Mouse (Mus musculus) neural tube, embryonic 11.5 days (tissue): Measurements from ENCODE around the gene Blmh. TPM values are rescaled to one million over a fixed set of nuclear protein-coding genes. Genes with fewer than 3 reads are reported as not detected.
"Not testable (repeated sequence)": the region's sequence is repeated elsewhere in the genome, so short reads cannot be mapped to it uniquely, and the experiment has no call there.

Experiments used
- ATAC-seq: fragments of 200-750 bp; cut with Nextera tagmentation; 2 replicates; pipeline ENCODE4 v1.8.0; 2017; ENCODE audit warnings: moderate number of reproducible peaks, mild to moderate bottlenecking, moderate TSS enrichment, moderate library complexity; ENCODE audit not compliant: insufficient read depth, low FRiP score, low TSS enrichment
- DNase-seq: peaks from one replicate; pipeline ENCODE4 v3.0.0-alpha.2; 2015; ENCODE audit warnings: low spot score
- H3K27ac ChIP-seq: fragments of 300-500 bp; sonication (generic); 2 replicates; pipeline ENCODE4 v1.5.1; 2014; ENCODE audit warnings: low read depth, mild to moderate bottlenecking, low read length
- H3K27me3 ChIP-seq: fragments of 300-500 bp; sonication (generic); 2 replicates; pipeline ENCODE4 v1.6.1; 2014; ENCODE audit warnings: mild to moderate bottlenecking, low read length, mixed read lengths; ENCODE audit not compliant: control insufficient read depth, insufficient read depth
- H3K36me3 ChIP-seq: fragments of 300-500 bp; sonication (generic); 2 replicates; pipeline ENCODE4 v1.6.1; 2014; ENCODE audit warnings: mild to moderate bottlenecking, low read length, moderate library complexity, mixed read lengths; ENCODE audit not compliant: control insufficient read depth, insufficient read depth
- H3K4me1 ChIP-seq: fragments of 300-500 bp; sonication (generic); 2 replicates; pipeline ENCODE4 v1.6.1; 2014; ENCODE audit warnings: low read length, mixed read lengths; ENCODE audit not compliant: control insufficient read depth, insufficient read depth
- H3K4me2 ChIP-seq: fragments of 300-500 bp; sonication (generic); 2 replicates; pipeline ENCODE4 v1.6.1; 2014; ENCODE audit warnings: low read depth, mild to moderate bottlenecking, moderate library complexity
- H3K4me3 ChIP-seq: fragments of 300-500 bp; sonication (generic); 2 replicates; pipeline ENCODE4 v1.5.1; 2014; ENCODE audit warnings: low read depth, low read length
- H3K9ac ChIP-seq: fragments of 300-500 bp; sonication (generic); 2 replicates; pipeline ENCODE4 v1.6.1; 2014; ENCODE audit warnings: mild to moderate bottlenecking, low read length
- H3K9me3 ChIP-seq: fragments of 300-500 bp; sonication (generic); 2 replicates; pipeline ENCODE4 v1.6.1; 2016; ENCODE audit warnings: low read length; ENCODE audit not compliant: control insufficient read depth
- WGBS: fragments of 180-500 bp; shearing (Covaris S2); extraction: QIAGEN DNeasy Blood & Tissue Kit; methylation state at CpG from one replicate; pipeline ENCODE4 v1.1.7; 2014; 5-methylcytosine and 5-hydroxymethylcytosine counted together
- polyA plus RNA-seq: library from polyadenylated mRNA; unstranded; fragments of >200 nt; fragmentation: Nextera tagmentation; extraction: Ambion mirVana; gene quantifications from 2 replicates; pipeline ENCODE4 v1.2.1, GENCODE M21; 2014

The Blmh gene
- polyA plus RNA-seq, 1 experiment from 2014 or later = 180 TPM

DNA sequence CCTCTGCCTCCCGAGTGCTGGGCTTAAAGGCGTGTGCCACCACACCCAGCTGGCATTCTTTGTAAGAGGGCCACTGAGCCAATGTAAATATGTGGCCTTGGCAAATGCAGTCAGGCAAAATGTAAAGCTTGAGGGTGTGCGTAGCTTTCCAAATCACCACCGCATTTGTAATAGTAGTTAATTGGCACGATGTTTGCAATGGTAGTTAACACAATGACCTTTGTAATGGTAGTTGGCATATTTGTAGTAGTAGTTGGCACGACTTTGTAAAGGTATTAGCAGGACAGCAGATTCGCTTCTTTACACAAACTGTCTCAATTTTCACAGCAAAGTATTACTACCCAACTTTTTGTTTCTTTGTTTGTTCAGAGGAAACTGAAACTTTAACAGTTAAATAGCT, 16.0 kb upstream of the Blmh start:
- 90% methylated on average over 7 of the region's 7 CpGs for WGBS
- H3K4me2 ChIP-seq = no peak overlapping the region

DNA sequence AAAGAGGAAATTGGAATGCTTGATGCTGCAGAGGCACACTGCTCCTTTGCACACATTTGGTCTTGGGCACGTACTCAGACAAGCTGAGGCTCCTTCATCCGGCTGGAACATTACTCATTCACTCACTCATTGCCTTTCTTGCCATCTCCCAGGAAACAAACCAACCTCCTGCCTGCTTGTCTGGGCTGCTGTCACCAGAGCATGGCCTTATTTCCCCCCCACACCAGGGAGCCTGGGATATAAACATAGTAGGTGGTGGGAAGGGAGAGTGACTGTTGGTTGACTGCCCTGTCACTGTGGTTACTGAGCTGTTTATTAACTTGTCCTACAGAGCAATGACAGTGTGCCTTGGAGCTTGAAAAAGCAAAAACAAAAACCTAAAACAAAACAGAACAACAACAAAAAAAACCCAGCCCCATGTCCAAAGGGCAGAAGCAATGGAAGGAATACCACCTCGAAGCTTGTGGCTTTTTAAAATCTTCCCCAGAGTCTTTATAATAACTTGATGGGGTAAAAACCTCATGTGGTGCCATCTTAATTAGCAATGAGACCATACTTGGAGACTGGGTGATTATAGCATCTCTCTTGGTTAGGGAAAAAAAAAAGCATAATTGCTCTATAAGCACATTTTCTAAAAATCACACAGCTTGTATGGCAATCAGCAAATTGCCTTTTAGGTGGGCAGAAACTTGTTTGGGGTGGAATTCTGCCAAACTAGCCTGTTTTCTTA, 13.1 kb upstream of the Blmh start:
- DNase-seq (no peak), ATAC-seq (no peak)
- Histone ChIP-seq H3K27ac (no peak overlapping the region), H3K4me3 (no peak overlapping the region), H3K9ac (no peak overlapping the region), H3K27me3 (no peaks in the 10 kb centered on the region), H3K36me3 (no peaks in the 10 kb centered on the region), H3K9me3 (no peaks in the 10 kb centered on the region), H3K4me2 (no peak overlapping the region), H3K4me1 (0 out of 2 replicates have a peak, but pooled peaks cover under 1% of the 10 kb centered on the region)
- WGBS = 25% methylated on average over 3 of the region's 3 CpGs

More for the DNA sequence above, 16.0 kb upstream of the Blmh start:
- no peaks in the 10 kb centered on the region for H3K9me3 ChIP-seq
- DNase-seq (no peak), ATAC-seq (no peak)
- H3K27me3 ChIP-seq = no peaks in the 10 kb centered on the region
- no peak overlapping the region for H3K4me3 ChIP-seq
- no peak overlapping the region for H3K9ac ChIP-seq
- no peak overlapping the region for H3K27ac ChIP-seq
- H3K4me1 ChIP-seq = no peaks in the 10 kb centered on the region
- no peaks in the 10 kb centered on the region for H3K36me3 ChIP-seq

DNA sequence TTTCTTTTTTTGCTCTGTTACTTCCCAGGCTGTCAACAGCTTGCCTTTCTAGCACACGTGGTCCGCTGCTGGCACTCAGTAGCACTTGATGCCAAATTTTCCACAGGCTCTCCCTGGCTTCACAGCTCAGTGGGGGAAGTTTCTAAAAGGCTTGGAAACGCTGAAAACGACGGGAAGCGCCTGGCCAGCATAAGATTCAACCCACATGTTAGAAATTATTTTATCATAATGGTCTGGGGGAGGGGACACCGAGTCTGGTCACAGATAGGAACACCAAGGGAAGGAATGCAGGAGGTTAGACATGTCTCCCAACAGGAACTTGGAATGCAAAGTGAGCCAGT, 12.6 kb upstream of the Blmh start:
- 46% methylated on average over 7 of the region's 7 CpGs for WGBS
- H3K4me2 ChIP-seq = no peak overlapping the region
- ATAC-seq = no peak
- no peak for DNase-seq
- no peak overlapping the region for H3K27ac ChIP-seq
- H3K4me1 ChIP-seq = 0 out of 2 replicates have a peak, but pooled peaks cover 2% of the 10 kb centered on the region
- H3K27me3 ChIP-seq = no peaks in the 10 kb centered on the region
- H3K9me3 ChIP-seq = no peaks in the 10 kb centered on the region
- no peaks in the 10 kb centered on the region for H3K36me3 ChIP-seq
- H3K4me3 ChIP-seq = no peak overlapping the region
- no peak overlapping the region for H3K9ac ChIP-seq

DNA sequence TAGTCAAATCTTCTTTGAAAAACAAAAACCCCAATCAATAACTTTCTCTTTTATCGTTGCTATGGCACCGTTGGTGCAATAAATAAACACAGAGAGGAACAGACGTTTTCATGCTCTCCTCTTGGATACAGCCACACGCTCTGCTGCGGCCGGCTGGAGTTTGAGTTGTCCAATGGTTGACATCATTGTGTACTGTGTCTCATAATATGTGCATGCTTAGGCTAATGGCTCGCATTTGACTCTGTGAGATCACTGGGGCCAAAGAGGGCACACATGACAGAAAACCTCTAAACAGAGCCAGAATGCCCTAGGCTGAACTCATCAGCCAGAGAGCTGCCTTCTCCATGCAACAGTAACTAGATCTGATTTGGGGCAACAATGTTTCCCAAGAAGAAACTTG, 10.2 kb upstream of the Blmh start:
- 72% methylated on average over 7 of the region's 7 CpGs for WGBS
- no peaks in the 10 kb centered on the region for H3K36me3 ChIP-seq
- H3K9me3 ChIP-seq = no peaks in the 10 kb centered on the region
- no peak overlapping the region for H3K4me2 ChIP-seq
- H3K9ac ChIP-seq = no peak overlapping the region
- H3K4me1 ChIP-seq = 0 out of 2 replicates have a peak, but pooled peaks cover 2% of the 10 kb centered on the region
- ATAC-seq = no peak
- no peak for DNase-seq
- H3K27me3 ChIP-seq = no peaks in the 10 kb centered on the region
- H3K27ac ChIP-seq = no peak overlapping the region
- no peak overlapping the region for H3K4me3 ChIP-seq

DNA sequence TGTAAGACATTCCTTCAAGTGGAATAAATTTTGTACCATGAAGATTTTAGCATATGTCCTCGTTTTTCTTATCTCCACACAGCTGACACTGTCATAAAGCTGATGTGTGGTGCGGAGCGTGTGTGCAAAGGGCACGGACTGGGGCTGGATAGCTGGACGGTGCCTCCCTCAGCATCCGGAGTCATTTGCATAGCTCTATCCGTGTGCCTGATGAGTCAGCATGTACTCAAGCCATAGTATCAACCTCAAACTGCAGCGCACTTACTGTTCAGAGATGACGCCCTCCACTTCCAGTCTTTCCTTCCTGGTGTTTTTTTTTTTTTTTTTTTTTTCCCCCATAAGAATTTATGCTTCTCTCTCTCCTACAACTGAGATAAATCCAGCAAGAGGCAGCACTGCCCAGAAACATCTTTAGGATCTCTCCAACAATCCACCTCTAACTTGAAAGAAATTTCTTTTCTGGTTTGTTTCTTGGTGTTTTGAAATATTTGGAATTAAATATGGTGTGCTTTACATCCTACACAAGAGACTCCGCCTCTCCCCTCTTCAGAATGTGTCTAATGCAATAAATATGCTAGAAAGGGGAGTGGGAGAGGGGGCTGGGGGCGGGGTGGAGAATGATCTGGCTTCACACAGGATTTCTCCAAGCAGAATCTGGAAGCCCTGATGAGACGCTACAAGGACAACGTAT, 7.9 kb upstream of the Blmh start:
- Histone ChIP-seq H3K27ac (no peak overlapping the region), H3K9me3 (no peaks in the 10 kb centered on the region), H3K36me3 (no peaks in the 10 kb centered on the region), H3K4me1 (peaks cover 2% of the 10 kb centered on the region; the same call in 1 of the 2 replicates), H3K9ac (no peak overlapping the region), H3K27me3 (no peaks in the 10 kb centered on the region), H3K4me2 (peak overlapping the region; percentile 6; the same call in 1 of the 2 replicates), H3K4me3 (no peak overlapping the region)
- 37% methylated on average over 13 of the region's 13 CpGs for WGBS
- DNase-seq (peak; percentile 23), ATAC-seq (no peak)

DNA sequence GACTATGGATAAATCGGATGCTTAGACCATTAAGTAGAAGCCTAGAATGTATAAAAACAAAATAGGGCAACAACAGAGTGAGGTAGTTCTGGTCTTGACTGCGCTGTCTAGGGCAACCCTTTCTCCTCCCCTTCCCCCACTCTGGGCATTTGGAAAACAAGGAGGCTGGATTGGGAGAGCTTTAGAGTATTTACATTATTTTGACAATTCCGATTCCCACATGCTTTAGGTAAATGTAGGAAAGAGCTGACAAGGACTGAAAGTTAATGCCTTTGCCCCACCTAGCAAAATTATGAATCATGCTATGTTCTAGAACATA, 7.4 kb upstream of the Blmh start:
- no peaks in the 10 kb centered on the region for H3K36me3 ChIP-seq
- H3K27ac ChIP-seq = no peak overlapping the region
- H3K27me3 ChIP-seq = no peaks in the 10 kb centered on the region
- WGBS = 49% methylated on average over 3 of the region's 3 CpGs
- no peak overlapping the region for H3K4me3 ChIP-seq
- no peak overlapping the region; the same call in 1 of the 2 replicates for H3K4me2 ChIP-seq
- no peak for ATAC-seq
- H3K9ac ChIP-seq = no peak overlapping the region
- H3K9me3 ChIP-seq = no peaks in the 10 kb centered on the region
- peaks cover 2% of the 10 kb centered on the region; the same call in 1 of the 2 replicates for H3K4me1 ChIP-seq
- no peak for DNase-seq

DNA sequence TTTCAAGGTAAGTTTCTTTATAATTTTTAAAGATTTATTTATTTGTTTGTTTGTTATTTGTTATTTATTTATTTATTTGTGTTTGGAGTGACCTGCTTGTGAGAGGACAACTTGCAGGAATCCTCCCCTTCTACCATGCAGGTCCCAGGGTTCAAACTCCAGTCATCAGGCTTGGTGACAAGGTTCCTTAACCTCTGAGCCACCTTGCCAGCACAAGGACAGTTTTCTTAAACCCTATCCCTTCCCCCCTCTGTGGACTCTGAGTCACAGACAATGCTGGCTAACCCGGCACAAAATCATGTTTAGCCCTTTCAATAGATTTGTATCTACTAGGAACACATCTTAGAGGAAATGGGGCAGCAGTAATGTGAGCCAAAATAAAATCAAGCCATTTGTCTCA, 4.0 kb upstream of the Blmh start:
- H3K9ac ChIP-seq = no peak overlapping the region
- DNase-seq = no peak
- H3K27me3 ChIP-seq = no peaks in the 10 kb centered on the region
- no peak overlapping the region for H3K27ac ChIP-seq
- WGBS = 44% methylated on average over 1 of the region's 1 CpGs
- H3K36me3 ChIP-seq = no peaks in the 10 kb centered on the region
- peaks cover 2% of the 10 kb centered on the region; the same call in 1 of the 2 replicates for H3K4me1 ChIP-seq
- no peak overlapping the region for H3K4me2 ChIP-seq
- no peak for ATAC-seq
- no peaks in the 10 kb centered on the region for H3K9me3 ChIP-seq
- H3K4me3 ChIP-seq = no peak overlapping the region

DNA sequence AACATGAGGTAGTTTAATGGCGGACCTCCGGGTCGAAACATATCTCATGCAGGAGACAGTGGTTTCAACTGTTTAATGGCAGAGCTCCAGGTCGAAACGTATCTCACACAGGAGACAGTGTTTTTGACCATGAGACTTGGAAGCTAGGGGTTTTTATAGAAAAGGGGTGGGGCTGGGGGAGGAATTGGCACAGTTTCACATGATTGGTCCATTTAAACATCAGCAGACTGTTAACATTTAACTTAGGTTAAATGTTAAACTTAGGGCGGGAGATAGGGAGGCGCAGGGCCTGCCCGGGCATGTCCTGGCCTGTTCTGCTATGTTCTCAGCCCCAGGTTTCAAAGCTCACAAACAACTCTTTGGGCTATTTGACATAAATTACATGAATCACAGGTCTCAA, 4.0 kb downstream of the Blmh start:
- not testable (repeated sequence) for ATAC-seq
- WGBS = 91% methylated on average over 8 of the region's 8 CpGs

DNA sequence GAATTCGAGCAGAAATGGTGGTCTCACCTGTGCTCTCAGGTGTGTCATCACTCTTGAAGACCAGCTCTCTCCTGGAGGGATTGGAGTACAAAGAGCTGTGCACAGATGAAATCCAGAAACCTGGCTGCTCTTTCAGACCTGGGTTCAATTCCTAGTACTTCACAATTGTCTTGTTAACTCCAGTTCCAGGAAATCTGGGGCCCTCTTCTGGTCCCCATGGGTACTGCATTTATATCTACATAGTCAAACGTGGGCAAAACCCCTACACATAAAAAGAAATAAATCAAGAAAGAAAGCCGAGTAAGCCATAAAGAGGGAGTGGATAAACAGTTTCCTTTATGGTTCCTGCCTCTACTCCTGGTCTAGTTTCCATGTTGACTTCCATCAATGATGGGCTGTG, 8.6 kb downstream of the Blmh start:
- ATAC-seq (no peak), DNase-seq (no peak)
- H3K4me1 ChIP-seq = no peaks in the 10 kb centered on the region
- no peaks in the 10 kb centered on the region for H3K9me3 ChIP-seq
- H3K27me3 ChIP-seq = no peaks in the 10 kb centered on the region
- no peaks in the 10 kb centered on the region for H3K36me3 ChIP-seq
- no peak overlapping the region for H3K27ac ChIP-seq
- H3K4me2 ChIP-seq = no peak overlapping the region
- H3K4me3 ChIP-seq = no peak overlapping the region
- 76% methylated on average over 3 of the region's 3 CpGs for WGBS
- H3K9ac ChIP-seq = no peak overlapping the region

More for the DNA sequence above, 4.0 kb downstream of the Blmh start:
- not testable (repeated sequence) for DNase-seq, H3K27ac ChIP-seq, H3K4me3 ChIP-seq, H3K27me3 ChIP-seq, H3K4me2 ChIP-seq, H3K9ac ChIP-seq, H3K36me3 ChIP-seq, H3K9me3 ChIP-seq, H3K4me1 ChIP-seq
